Mouse (Mus musculus) Muller cell, postnatal 12 days (primary cell): ENCODE data around the gene Bicd2.

Source experiments
- DNase-seq: peaks from one replicate; pipeline ENCODE4 v3.0.0-alpha.2; 2015; ENCODE audit errors: inconsistent ontology term

Bicd2 gene

GRCm38 (mm10) chr13:49341012-49341830 is at the start of gene Bicd2:
TSS of gene Bicd2 (plus strand) at chr13:49341585.
- DNase-seq, result peak; percentile 99

GRCm38 (mm10) chr13:49291949-49292348 is 49.4 kb upstream of the Bicd2 start:
- no peak for DNase-seq

GRCm38 (mm10) chr13:49294108-49294507 is 47.3 kb upstream of the Bicd2 start:
- DNase-seq, result no peak

GRCm38 (mm10) chr13:49296270-49296669 is 45.1 kb upstream of the Bicd2 start:
- DNase-seq, result no peak

- DNase-seq, result peak; percentile 75
These were observed 42.6 kb upstream of the Bicd2 start for GRCm38 (mm10) chr13:49298514-49299381.

GRCm38 (mm10) chr13:49300771-49301170 is 40.6 kb upstream of the Bicd2 start:
- peak; percentile 76 for DNase-seq

- peak; percentile 55 for DNase-seq
These were observed 34.5 kb upstream of the Bicd2 start for GRCm38 (mm10) chr13:49306771-49307310.

- DNase-seq, result peak; percentile 66
These were observed 33.9 kb upstream of the Bicd2 start for GRCm38 (mm10) chr13:49307311-49307969.

GRCm38 (mm10) chr13:49308206-49308605 is 33.2 kb upstream of the Bicd2 start:
- no peak for DNase-seq

GRCm38 (mm10) chr13:49308861-49309403 is 32.5 kb upstream of the Bicd2 start:
- DNase-seq, result no peak

GRCm38 (mm10) chr13:49309501-49309900 is 31.9 kb upstream of the Bicd2 start:
- DNase-seq, result no peak

GRCm38 (mm10) chr13:49311642-49312041 is 29.7 kb upstream of the Bicd2 start:
- DNase-seq, result no peak

- peak; percentile 91 for DNase-seq
These were observed 24.8 kb upstream of the Bicd2 start for GRCm38 (mm10) chr13:49316386-49317162.

GRCm38 (mm10) chr13:49317508-49317907 is 23.9 kb upstream of the Bicd2 start:
- no peak for DNase-seq

- no peak for DNase-seq
These were observed 23.5 kb upstream of the Bicd2 start for GRCm38 (mm10) chr13:49317914-49318313.

GRCm38 (mm10) chr13:49320040-49320439 is 21.3 kb upstream of the Bicd2 start, which contains the start of gene Fgd3:
TSS of gene Fgd3 (minus strand) at chr13:49320311.
- peak; percentile 82 for DNase-seq

GRCm38 (mm10) chr13:49320514-49320913 is 20.9 kb upstream of the Bicd2 start:
- no peak for DNase-seq

- peak; percentile 76 for DNase-seq
These were observed 19.9 kb upstream of the Bicd2 start for GRCm38 (mm10) chr13:49321452-49321851.

- peak; percentile 55 for DNase-seq
These were observed 19.2 kb upstream of the Bicd2 start for GRCm38 (mm10) chr13:49322169-49322568.

GRCm38 (mm10) chr13:49322739-49323138 is 18.6 kb upstream of the Bicd2 start:
- DNase-seq, result no peak

- no peak for DNase-seq
These were observed 16.5 kb upstream of the Bicd2 start for GRCm38 (mm10) chr13:49324871-49325270.
